Mouse (Mus musculus): Measurements from ENCODE around the gene Wsb2. TPM values are rescaled to one million over a fixed set of nuclear protein-coding genes. Genes with fewer than 3 reads are reported as not detected.

Wsb2 gene
- 26.4 and 30.0 TPM in 2 replicates for polyA plus RNA-seq (2015; fragmentation: Nextera tagmentation; extraction: Ambion mirVana)

DNA sequence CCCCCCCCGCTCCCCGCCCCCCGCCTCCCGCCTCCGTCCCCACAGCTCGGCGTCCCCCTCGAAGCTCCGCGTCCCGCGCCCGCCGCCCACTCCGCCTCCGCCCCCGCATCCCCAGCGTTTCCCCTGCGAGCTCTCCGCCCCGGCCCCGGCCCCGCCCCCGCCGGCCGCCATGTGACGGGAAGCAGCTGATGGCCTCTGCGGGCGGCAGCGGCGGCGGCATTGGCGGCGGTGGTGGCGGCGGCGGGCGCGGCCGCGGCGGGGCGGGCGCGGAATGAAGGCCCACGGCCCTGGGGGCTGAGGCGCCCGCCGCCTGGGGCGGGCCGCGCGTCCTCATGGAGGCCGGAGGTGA is at the start of gene Wsb2:
Wsb2 (plus strand) TSS at position 176 of the 349 bp plus-strand sequence.
- peak within 1 kb of the TSS; percentile 94 for H3K4me2 ChIP-seq
- peaks cover 53% of the 10 kb centered on the region for H3K4me1 ChIP-seq (replicated peaks)
- H3K36me3 ChIP-seq (replicated peaks): no peaks in the 10 kb centered on the region
- H3K4me3 ChIP-seq (replicated peaks): peak within 1 kb of the TSS; percentile 83
- H3K27me3 ChIP-seq: peaks cover 51% of the 10 kb centered on the region
- WGBS (ENCODE audit: insufficient replicate concordance): 3% methylated on average over 30 of the region's 54 CpGs
- no peaks in the 10 kb centered on the region for H3K9me3 ChIP-seq (replicated peaks)
- ATAC-seq (ENCODE audit: insufficient read depth): peak; percentile 72
- peak within 1 kb of the TSS; percentile 83 for H3K9ac ChIP-seq
- H3K27ac ChIP-seq (replicated peaks): peak within 1 kb of the TSS; percentile 82

GRCm38 (mm10) chr5:117307699-117308098 is 49.4 kb upstream of the Wsb2 start:
- Histone ChIP-seq H3K4me1 (replicated peaks) (no peaks in the 10 kb centered on the region; the same call in 1 of the 2 replicates), H3K27me3 (no peaks in the 10 kb centered on the region), H3K4me3 (replicated peaks) (no peak overlapping the region), H3K27ac (replicated peaks) (no peak overlapping the region), H3K9ac (no peak overlapping the region), H3K9me3 (replicated peaks) (no peaks in the 10 kb centered on the region), H3K36me3 (replicated peaks) (no peaks in the 10 kb centered on the region), H3K4me2 (peak overlapping the region; percentile 36)
- 19% methylated on average over 11 of the region's 11 CpGs for WGBS (ENCODE audit: insufficient replicate concordance)
- peak; percentile 18; the same call in 1 of the 2 replicates for ATAC-seq (ENCODE audit: insufficient read depth)

- H3K4me2 ChIP-seq: peak overlapping the region; percentile 63
- no peak overlapping the region for H3K9ac ChIP-seq
- H3K27me3 ChIP-seq: peaks cover 45% of the 10 kb centered on the region
- ATAC-seq (ENCODE audit: insufficient read depth): no peak
- peak overlapping the region; percentile 39 for H3K4me3 ChIP-seq (replicated peaks)
- no peaks in the 10 kb centered on the region for H3K9me3 ChIP-seq (replicated peaks)
- peaks cover 13% of the 10 kb centered on the region for H3K4me1 ChIP-seq (replicated peaks)
- H3K27ac ChIP-seq (replicated peaks): no peak overlapping the region
- WGBS (ENCODE audit: insufficient replicate concordance): 18% methylated on average over 14 of the region's 14 CpGs
- H3K36me3 ChIP-seq (replicated peaks): no peaks in the 10 kb centered on the region
These were observed 43.7 kb upstream of the Wsb2 start for GRCm38 (mm10) chr5:117313420-117313819.

DNA sequence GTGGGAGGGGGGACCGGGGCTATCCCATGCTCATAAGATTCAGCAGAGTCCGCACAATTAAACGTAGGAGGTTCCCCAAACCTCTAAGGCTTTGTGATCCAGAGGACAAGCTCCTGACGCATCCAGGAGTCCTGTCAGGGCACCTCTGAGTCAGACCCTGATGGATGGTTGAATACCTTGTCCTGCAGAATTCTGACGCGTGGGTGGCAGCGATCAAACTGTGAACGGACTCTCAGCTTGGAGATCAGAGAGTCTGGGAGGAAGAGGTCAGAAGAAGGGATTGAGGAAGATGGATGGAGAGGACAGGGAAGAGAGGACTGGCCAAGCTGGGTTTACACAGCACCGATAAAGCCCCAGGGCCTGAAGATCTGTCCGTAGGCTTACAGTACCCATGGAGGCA is 43.2 kb upstream of the Wsb2 start:
- Histone ChIP-seq H3K4me1 (replicated peaks) (peaks cover 16% of the 10 kb centered on the region), H3K4me3 (replicated peaks) (peak overlapping the region; percentile 39), H3K4me2 (peak overlapping the region; percentile 63), H3K36me3 (replicated peaks) (no peaks in the 10 kb centered on the region), H3K9me3 (replicated peaks) (no peaks in the 10 kb centered on the region), H3K27me3 (peaks cover 50% of the 10 kb centered on the region), H3K9ac (no peak overlapping the region), H3K27ac (replicated peaks) (no peak overlapping the region)
- 29% methylated on average over 10 of the region's 10 CpGs for WGBS (ENCODE audit: insufficient replicate concordance)
- no peak for ATAC-seq (ENCODE audit: insufficient read depth)

DNA sequence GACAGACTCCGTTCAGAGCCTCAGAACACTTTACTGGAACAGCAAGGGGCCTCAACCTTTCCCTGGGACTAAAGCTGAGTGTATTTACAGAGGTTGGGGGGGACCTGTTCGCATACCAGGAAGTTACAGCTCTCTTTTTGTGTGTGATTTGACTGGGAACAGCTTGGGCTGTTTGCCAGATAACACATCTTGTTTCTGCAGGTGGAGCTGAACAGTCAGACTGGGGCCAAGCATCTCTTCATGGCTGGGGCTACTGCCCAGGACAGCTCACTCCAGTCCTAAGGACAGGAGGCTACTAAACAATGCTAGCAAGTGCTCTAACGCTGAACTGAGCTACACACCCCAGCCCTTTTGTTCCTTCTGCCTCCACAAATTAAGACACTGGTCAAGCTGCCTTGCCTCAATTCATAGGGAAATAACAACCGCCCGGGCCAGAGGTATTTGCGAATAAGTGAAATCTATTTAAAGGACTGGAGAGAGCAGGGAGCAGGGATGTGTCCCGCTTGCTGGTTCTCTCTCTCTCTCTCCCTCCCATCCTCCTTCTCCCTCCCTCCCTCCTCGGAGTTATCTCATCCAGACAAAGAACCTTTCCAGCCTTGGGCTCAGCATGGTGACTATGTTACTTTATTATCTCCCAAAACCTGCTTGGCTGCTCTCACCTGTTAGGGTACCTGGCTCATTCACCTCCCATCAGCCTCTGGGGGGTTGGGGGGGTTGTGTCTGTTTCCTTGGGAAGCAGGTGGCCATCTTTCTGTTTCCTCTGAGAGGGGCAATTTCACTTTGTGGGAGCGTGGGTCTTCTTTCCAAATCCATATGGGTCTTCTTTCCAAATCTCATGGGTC is 42.3 kb upstream of the Wsb2 start:
- H3K4me3 ChIP-seq (replicated peaks): no peak overlapping the region
- no peak for ATAC-seq (ENCODE audit: insufficient read depth)
- peaks cover 59% of the 10 kb centered on the region for H3K27me3 ChIP-seq

GRCm38 (mm10) chr5:117318741-117319629 is 38.1 kb upstream of the Wsb2 start, which contains the start of gene Vsig10:
Vsig10 (plus strand) TSS chr5:117319083.
- Histone ChIP-seq H3K9me3 (replicated peaks) (no peaks in the 10 kb centered on the region), H3K4me3 (replicated peaks) (peak within 1 kb of the TSS; percentile 61), H3K27me3 (peaks cover 76% of the 10 kb centered on the region), H3K4me1 (replicated peaks) (peaks cover 9% of the 10 kb centered on the region), H3K27ac (replicated peaks) (no peak within 1 kb of the TSS), H3K36me3 (replicated peaks) (no peaks in the 10 kb centered on the region), H3K4me2 (peak within 1 kb of the TSS; percentile 83), H3K9ac (peak within 1 kb of the TSS; percentile 39)
- peak; percentile 66 for ATAC-seq (ENCODE audit: insufficient read depth)
- under 1% methylated on average over 81 of the region's 81 CpGs for WGBS (ENCODE audit: insufficient replicate concordance)

More for the DNA sequence above, 42.3 kb upstream of the Wsb2 start:
- Histone ChIP-seq H3K4me2 (no peak overlapping the region), H3K4me1 (replicated peaks) (peaks cover 20% of the 10 kb centered on the region), H3K9ac (no peak overlapping the region), H3K9me3 (replicated peaks) (no peaks in the 10 kb centered on the region), H3K36me3 (replicated peaks) (no peaks in the 10 kb centered on the region), H3K27ac (replicated peaks) (no peak overlapping the region)
- WGBS (ENCODE audit: insufficient replicate concordance): 27% methylated on average over 9 of the region's 9 CpGs

DNA sequence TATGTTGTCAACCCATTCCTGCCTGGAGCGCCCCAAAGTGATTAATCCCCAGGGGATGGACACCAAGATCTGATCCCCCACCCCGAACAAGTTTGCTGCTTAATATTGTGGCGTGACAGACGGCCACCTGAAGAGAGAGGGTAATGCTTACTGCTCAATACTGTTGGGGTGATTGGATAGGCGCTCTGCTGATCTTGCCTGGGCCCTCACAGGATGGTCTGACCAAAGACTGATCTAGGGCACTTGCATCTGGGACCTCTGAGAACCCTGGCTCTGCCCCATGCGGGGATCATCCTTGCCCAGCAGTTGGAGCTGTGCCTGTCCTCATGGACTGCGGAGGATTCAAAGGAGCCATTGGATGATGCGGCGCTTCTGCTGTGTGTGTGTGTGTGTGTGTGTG is 33.4 kb upstream of the Wsb2 start:
- ATAC-seq (ENCODE audit: insufficient read depth): no peak
- Histone ChIP-seq H3K27me3 (peaks cover 32% of the 10 kb centered on the region), H3K9ac (no peak overlapping the region), H3K4me3 (replicated peaks) (no peak overlapping the region), H3K4me2 (no peak overlapping the region), H3K36me3 (replicated peaks) (no peaks in the 10 kb centered on the region), H3K9me3 (replicated peaks) (no peaks in the 10 kb centered on the region), H3K4me1 (replicated peaks) (peaks cover 4% of the 10 kb centered on the region; the same call in 1 of the 2 replicates), H3K27ac (replicated peaks) (no peak overlapping the region)
- WGBS (ENCODE audit: insufficient replicate concordance): 67% methylated on average over 9 of the region's 9 CpGs

- no peaks in the 10 kb centered on the region for H3K9me3 ChIP-seq (replicated peaks)
- H3K4me1 ChIP-seq (replicated peaks): no peaks in the 10 kb centered on the region
- H3K27me3 ChIP-seq: peaks cover 6% of the 10 kb centered on the region
- H3K27ac ChIP-seq (replicated peaks): no peak overlapping the region
- no peak for ATAC-seq (ENCODE audit: insufficient read depth)
- WGBS (ENCODE audit: insufficient replicate concordance): 50% methylated on average over 6 of the region's 6 CpGs
- no peak overlapping the region for H3K9ac ChIP-seq
- no peak overlapping the region for H3K4me3 ChIP-seq (replicated peaks)
- no peaks in the 10 kb centered on the region for H3K36me3 ChIP-seq (replicated peaks)
- H3K4me2 ChIP-seq: no peak overlapping the region
These were observed 30.7 kb upstream of the Wsb2 start for GRCm38 (mm10) chr5:117326408-117326807.

DNA sequence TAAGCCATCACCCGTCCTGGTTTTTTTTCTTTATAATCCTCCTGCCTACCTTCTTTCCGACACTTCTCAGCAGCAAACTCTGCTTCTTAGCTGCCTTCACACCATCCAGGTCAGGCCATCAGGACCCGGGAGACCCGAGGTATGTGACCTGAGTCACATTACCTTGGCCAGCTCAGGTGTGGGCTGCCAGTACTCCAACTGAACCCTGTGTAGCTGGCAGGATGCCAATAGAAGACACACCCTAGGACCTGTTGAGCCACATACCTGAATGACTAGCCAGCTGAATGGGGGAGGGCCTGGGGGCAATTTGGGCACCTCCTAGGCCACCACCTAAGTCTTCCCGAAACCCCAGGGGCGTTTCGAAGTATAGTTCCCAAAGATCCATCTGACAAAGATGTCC is 26.6 kb upstream of the Wsb2 start:
- ATAC-seq (ENCODE audit: insufficient read depth): no peak

GRCm38 (mm10) chr5:117337999-117338398 is 19.1 kb upstream of the Wsb2 start:
- 0 out of 2 replicates have a peak overlapping the region, but pooled peaks have one; percentile 5 for H3K4me2 ChIP-seq
- 66% methylated on average over 10 of the region's 10 CpGs for WGBS (ENCODE audit: insufficient replicate concordance)
- H3K9me3 ChIP-seq (replicated peaks): 0 out of 2 replicates have a peak, but pooled peaks cover 3% of the 10 kb centered on the region
- peak overlapping the region; percentile 19; the same call in 1 of the 2 replicates for H3K27ac ChIP-seq (replicated peaks)
- H3K27me3 ChIP-seq: no peaks in the 10 kb centered on the region
- no peak for ATAC-seq (ENCODE audit: insufficient read depth)
- peaks cover 23% of the 10 kb centered on the region; the same call in 1 of the 2 replicates for H3K4me1 ChIP-seq (replicated peaks)
- no peak overlapping the region for H3K4me3 ChIP-seq (replicated peaks)
- no peak overlapping the region for H3K9ac ChIP-seq
- H3K36me3 ChIP-seq (replicated peaks): no peaks in the 10 kb centered on the region; the same call in 1 of the 2 replicates

More for the DNA sequence above, 26.6 kb upstream of the Wsb2 start:
- Histone ChIP-seq H3K36me3 (replicated peaks) (no peaks in the 10 kb centered on the region; the same call in 1 of the 2 replicates), H3K4me3 (replicated peaks) (no peak overlapping the region), H3K27me3 (no peaks in the 10 kb centered on the region), H3K4me2 (no peak overlapping the region), H3K27ac (replicated peaks) (no peak overlapping the region), H3K4me1 (replicated peaks) (no peaks in the 10 kb centered on the region), H3K9me3 (replicated peaks) (no peaks in the 10 kb centered on the region), H3K9ac (no peak overlapping the region)
- WGBS (ENCODE audit: insufficient replicate concordance): 71% methylated on average over 7 of the region's 7 CpGs

All from liver, embryonic 15.5 days (tissue).